Mouse (Mus musculus) bone marrow, adult 2 months (tissue): ENCODE results near the gene C8a. TPM values are rescaled to one million over a fixed set of nuclear protein-coding genes. Genes with fewer than 3 reads are reported as not detected.

ENCODE experiments used
- H3K27ac ChIP-seq: fragments of 200-500 bp; 2 replicates; pipeline ENCODE4 v1.5.1; 2012; ENCODE audit warnings: low read depth, mild to moderate bottlenecking, control low read depth, inconsistent platforms, low read length; ENCODE audit not compliant: control insufficient read depth, poor library complexity, insufficient read depth
- H3K4me1 ChIP-seq: fragments of 200-500 bp; 2 replicates; pipeline ENCODE4 v1.6.1; 2011; ENCODE audit warnings: low read length; ENCODE audit not compliant: control insufficient read depth, insufficient read depth
- H3K4me3 ChIP-seq: fragments of 200-500 bp; replicated peaks from 2 replicates; pipeline ENCODE3; 2011; ENCODE audit warnings: mild to moderate bottlenecking, low read depth, low read length, control low read depth; ENCODE audit not compliant: control insufficient read depth
- CTCF ChIP-seq: fragments of 200-500 bp; IDR thresholded peaks from 2 replicates; pipeline ENCODE4 v1.5.1; 2011; ENCODE audit warnings: low read length, control low read depth; ENCODE audit not compliant: control insufficient read depth, insufficient read depth
- POLR2A ChIP-seq: fragments of 200-500 bp; IDR thresholded peaks from 2 replicates; pipeline ENCODE4 v1.6.1; 2011; ENCODE audit warnings: low read depth, mild to moderate bottlenecking, control low read depth, low read length, borderline replicate concordance; ENCODE audit not compliant: control insufficient read depth
- WGBS: fragments of 180-500 bp; shearing (Covaris S2); methylation state at CpG from one replicate; pipeline ENCODE4 v1.1.7; 2018; 5-methylcytosine and 5-hydroxymethylcytosine counted together
- polyA plus RNA-seq: library from polyadenylated mRNA; stranded (reverse); fragments of >200 nt; gene quantifications from 2 replicates; pipeline ENCODE4 v1.2.4, GENCODE M21; 2011; ENCODE audit warnings: low replicate concordance; ENCODE audit not compliant: missing spikeins, insufficient read depth, insufficient read length

The C8a gene
- polyA plus RNA-seq, 1 experiment: 4.6 TPM

DNA sequence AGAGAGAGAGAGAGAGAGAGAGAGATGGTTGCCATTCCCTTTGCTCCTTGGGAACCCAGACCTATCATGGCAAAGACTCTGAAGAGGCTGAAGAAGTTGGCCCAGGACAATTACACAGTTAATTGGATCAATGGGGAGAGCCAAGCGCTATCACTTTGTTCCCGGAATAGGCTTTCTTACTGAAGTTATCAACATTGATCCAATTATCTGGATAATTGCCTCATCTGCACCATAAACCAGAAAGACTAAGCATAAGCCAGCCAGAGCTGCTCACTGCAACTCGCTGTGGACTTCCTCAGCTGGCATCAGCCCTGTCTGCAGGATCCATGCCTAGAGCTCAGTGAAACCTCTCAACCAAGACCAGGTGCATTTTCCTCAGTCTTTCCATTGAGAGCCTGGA is 100.6 kb downstream of the C8a start:
- no peak overlapping the region for H3K4me3 ChIP-seq
- H3K4me1 ChIP-seq: no peaks in the 10 kb centered on the region
- TF ChIP-seq CTCF (no peak), POLR2A (no peak)
- no peak overlapping the region for H3K27ac ChIP-seq
- 73% methylated on average over 3 of the region's 3 CpGs for WGBS

DNA sequence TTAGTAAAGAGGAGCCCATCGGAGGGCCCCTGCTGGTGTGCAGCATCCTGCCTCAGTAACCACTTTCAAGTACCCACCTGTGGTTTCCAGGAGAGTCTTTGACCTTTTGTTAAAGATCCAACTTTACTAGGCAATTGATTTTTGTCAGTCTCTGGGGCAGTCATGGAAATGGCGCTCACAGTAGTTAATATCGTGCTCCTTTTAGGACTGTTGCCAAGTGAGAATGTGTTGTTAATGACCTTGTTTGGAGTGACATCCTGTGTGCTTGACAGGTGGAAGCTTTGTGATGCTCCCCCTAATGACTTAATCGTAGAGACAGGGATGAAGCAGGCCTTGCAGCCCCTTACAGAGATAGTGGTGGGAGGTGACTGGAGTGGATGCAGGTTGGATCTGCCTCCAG is 105.9 kb downstream of the C8a start:
- Histone ChIP-seq H3K4me3 (no peak overlapping the region), H3K27ac (no peak overlapping the region), H3K4me1 (no peaks in the 10 kb centered on the region)
- TF ChIP-seq CTCF (no peak), POLR2A (no peak)
- 73% methylated on average over 4 of the region's 4 CpGs for WGBS

DNA sequence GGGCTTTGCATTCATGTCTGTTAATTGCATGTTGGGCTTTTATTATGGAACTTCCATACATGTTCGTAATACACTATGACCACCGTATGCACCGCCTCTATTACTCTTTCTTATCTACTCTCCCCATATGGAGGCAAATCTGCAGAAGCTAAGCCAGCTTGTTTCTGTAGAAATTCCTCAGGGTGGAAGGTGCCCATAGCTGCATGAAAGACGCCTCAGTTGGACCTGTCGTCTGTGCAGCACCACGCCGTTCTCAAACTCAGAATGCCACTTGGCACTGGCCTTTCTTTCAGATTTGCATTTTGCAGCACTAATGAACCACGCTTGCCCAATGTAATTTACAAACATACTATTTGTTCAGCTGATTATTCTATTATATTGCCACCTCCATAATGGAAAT is 106.6 kb downstream of the C8a start:
- TF ChIP-seq CTCF (no peak), POLR2A (no peak)
- Histone ChIP-seq H3K4me1 (no peaks in the 10 kb centered on the region), H3K4me3 (no peak overlapping the region), H3K27ac (no peak overlapping the region)
- 81% methylated on average over 8 of the region's 8 CpGs for WGBS

DNA sequence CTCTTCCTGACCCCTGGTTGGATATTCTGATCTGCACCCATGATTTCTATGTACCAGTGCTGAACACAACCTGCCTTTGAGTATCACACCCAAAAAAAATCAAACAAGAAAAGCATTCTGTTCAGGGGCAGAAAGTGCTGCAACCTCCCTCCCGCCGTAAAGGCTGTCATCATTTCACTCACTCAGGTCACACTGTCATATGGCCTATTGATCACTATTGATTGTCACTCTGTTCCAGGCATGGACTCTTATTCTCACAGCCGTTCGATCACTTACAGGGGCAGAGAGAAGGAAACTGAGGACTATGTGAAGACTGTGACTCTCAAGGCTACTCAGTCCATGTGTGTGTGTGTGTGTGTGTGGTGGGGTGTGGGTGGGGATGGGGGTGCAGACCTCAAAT is 108.0 kb downstream of the C8a start:
- TF ChIP-seq CTCF: no peak
- TF ChIP-seq POLR2A: no peak
- Histone ChIP-seq H3K27ac (no peak overlapping the region), H3K4me1 (no peaks in the 10 kb centered on the region), H3K4me3 (no peak overlapping the region)
- 74% methylated on average over 4 of the region's 4 CpGs for WGBS

DNA sequence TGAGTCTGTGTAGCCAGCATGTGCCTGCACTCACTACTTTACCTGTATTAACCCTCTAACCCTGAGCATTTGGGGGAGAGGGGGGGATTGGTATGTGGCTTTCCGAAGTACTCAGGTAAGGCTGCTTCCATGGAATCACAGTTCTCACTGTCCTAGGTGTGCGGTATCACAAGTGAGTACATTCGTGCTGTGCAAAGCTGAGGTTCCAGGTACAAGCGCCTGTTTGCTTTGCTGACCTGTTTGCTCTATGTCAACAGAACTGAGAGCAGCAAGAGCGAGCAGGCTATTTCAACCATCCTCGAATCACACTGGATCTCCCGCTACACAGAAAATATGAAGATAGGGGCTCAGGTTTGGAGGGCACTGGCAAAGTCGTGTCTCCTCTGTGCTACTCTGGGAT is 110.1 kb downstream of the C8a start, which contains the start of gene C8b:
C8b (plus strand) TSS at position 253 of the 400 bp plus-strand sequence.
- no peak for TF ChIP-seq CTCF
- no peak for TF ChIP-seq POLR2A
- no peak within 1 kb of the TSS for H3K4me3 ChIP-seq
- H3K27ac ChIP-seq: no peak within 1 kb of the TSS
- 84% methylated on average over 8 of the region's 8 CpGs for WGBS
- H3K4me1 ChIP-seq: no peaks in the 10 kb centered on the region

Other genes with a start within 250 kb of the C8a start
- not detected in 2 replicates for gene C8b, start 110.1 kb downstream of the C8a start, polyA plus RNA-seq
- gene Gm17662, start 19.1 kb downstream of the C8a start, polyA plus RNA-seq: not detected in 2 replicates
- not detected in 2 replicates for gene Fyb2, start 37.1 kb upstream of the C8a start, polyA plus RNA-seq
- gene Prkaa2, start 233.5 kb upstream of the C8a start, polyA plus RNA-seq: 0.29 and 0.70 TPM in 2 replicates